Mouse (Mus musculus): ENCODE measurements around the gene Htra3. TPM values are rescaled to one million over a fixed set of nuclear protein-coding genes. Genes with fewer than 3 reads are reported as not detected.

Gene Htra3
- total RNA-seq, 2 experiments from 2014 or later: not detected

- ATAC-seq (replicated peaks; ENCODE audit: poor library complexity, severe bottlenecking): no peak
Observed at GRCm38 (mm10) chr5:35702582-35703140, 23.1 kb upstream of the Htra3 start.

- peak; percentile 58 for ATAC-seq (replicated peaks; ENCODE audit: poor library complexity, severe bottlenecking)
Observed at GRCm38 (mm10) chr5:35701042-35701441, 21.5 kb upstream of the Htra3 start.

- no peak for ATAC-seq (replicated peaks; ENCODE audit: poor library complexity, severe bottlenecking)
Observed at GRCm38 (mm10) chr5:35695815-35696214, 16.2 kb upstream of the Htra3 start.

GRCm38 (mm10) chr5:35693638-35694037 is 14.1 kb upstream of the Htra3 start:
- ATAC-seq (replicated peaks; ENCODE audit: poor library complexity, severe bottlenecking): peak; percentile 78

GRCm38 (mm10) chr5:35691246-35691645 is 11.7 kb upstream of the Htra3 start:
- no peak for ATAC-seq (replicated peaks; ENCODE audit: poor library complexity, severe bottlenecking)

GRCm38 (mm10) chr5:35690485-35691165 is 11.0 kb upstream of the Htra3 start:
- ATAC-seq (replicated peaks; ENCODE audit: poor library complexity, severe bottlenecking): no peak

- no peak for ATAC-seq (replicated peaks; ENCODE audit: poor library complexity, severe bottlenecking)
Observed at GRCm38 (mm10) chr5:35689374-35689773, 9.8 kb upstream of the Htra3 start.

GRCm38 (mm10) chr5:35688851-35689250 is 9.3 kb upstream of the Htra3 start:
- peak; percentile 29; the same call in 1 of the 2 replicates for ATAC-seq (replicated peaks; ENCODE audit: poor library complexity, severe bottlenecking)

- peak; percentile 56 for ATAC-seq (replicated peaks; ENCODE audit: poor library complexity, severe bottlenecking)
Observed at GRCm38 (mm10) chr5:35687098-35687497, 7.5 kb upstream of the Htra3 start.

GRCm38 (mm10) chr5:35686336-35686735 is 6.8 kb upstream of the Htra3 start:
- ATAC-seq (replicated peaks; ENCODE audit: poor library complexity, severe bottlenecking): no peak

GRCm38 (mm10) chr5:35685079-35685478 is 5.5 kb upstream of the Htra3 start:
- peak; percentile 30 for ATAC-seq (replicated peaks; ENCODE audit: poor library complexity, severe bottlenecking)

GRCm38 (mm10) chr5:35680958-35681357 is 1.4 kb upstream of the Htra3 start:
- ATAC-seq (replicated peaks; ENCODE audit: poor library complexity, severe bottlenecking): no peak

- no peak for ATAC-seq (replicated peaks; ENCODE audit: poor library complexity, severe bottlenecking)
Observed at GRCm38 (mm10) chr5:35676964-35677363, 2.6 kb downstream of the Htra3 start.

- no peak for ATAC-seq (replicated peaks; ENCODE audit: poor library complexity, severe bottlenecking)
Observed at GRCm38 (mm10) chr5:35674081-35674555, 5.5 kb downstream of the Htra3 start.

GRCm38 (mm10) chr5:35673086-35673485 is 6.5 kb downstream of the Htra3 start:
- ATAC-seq (replicated peaks; ENCODE audit: poor library complexity, severe bottlenecking): peak; percentile 85

GRCm38 (mm10) chr5:35672581-35672980 is 7.0 kb downstream of the Htra3 start:
- no peak for ATAC-seq (replicated peaks; ENCODE audit: poor library complexity, severe bottlenecking)

GRCm38 (mm10) chr5:35671474-35671891 is 8.1 kb downstream of the Htra3 start:
- no peak for ATAC-seq (replicated peaks; ENCODE audit: poor library complexity, severe bottlenecking)

- ATAC-seq (replicated peaks; ENCODE audit: poor library complexity, severe bottlenecking): peak; percentile 79
Observed at GRCm38 (mm10) chr5:35670412-35670801, 9.2 kb downstream of the Htra3 start.

GRCm38 (mm10) chr5:35669747-35670411 is 9.7 kb downstream of the Htra3 start:
- ATAC-seq (replicated peaks; ENCODE audit: poor library complexity, severe bottlenecking): peak; percentile 0; the same call in 1 of the 2 replicates

- no peak for ATAC-seq (replicated peaks; ENCODE audit: poor library complexity, severe bottlenecking)
Observed at GRCm38 (mm10) chr5:35666152-35666551, 13.4 kb downstream of the Htra3 start.

GRCm38 (mm10) chr5:35662021-35662545 is 17.5 kb downstream of the Htra3 start:
- ATAC-seq (replicated peaks; ENCODE audit: poor library complexity, severe bottlenecking): no peak
